Mouse (Mus musculus): ENCODE measurements around the gene Tns3. TPM values are rescaled to one million over a fixed set of nuclear protein-coding genes. Genes with fewer than 3 reads are reported as not detected.

Gene Tns3
- polyA plus RNA-seq, 1 experiment from 2014 or later = 6.7 TPM

DNA sequence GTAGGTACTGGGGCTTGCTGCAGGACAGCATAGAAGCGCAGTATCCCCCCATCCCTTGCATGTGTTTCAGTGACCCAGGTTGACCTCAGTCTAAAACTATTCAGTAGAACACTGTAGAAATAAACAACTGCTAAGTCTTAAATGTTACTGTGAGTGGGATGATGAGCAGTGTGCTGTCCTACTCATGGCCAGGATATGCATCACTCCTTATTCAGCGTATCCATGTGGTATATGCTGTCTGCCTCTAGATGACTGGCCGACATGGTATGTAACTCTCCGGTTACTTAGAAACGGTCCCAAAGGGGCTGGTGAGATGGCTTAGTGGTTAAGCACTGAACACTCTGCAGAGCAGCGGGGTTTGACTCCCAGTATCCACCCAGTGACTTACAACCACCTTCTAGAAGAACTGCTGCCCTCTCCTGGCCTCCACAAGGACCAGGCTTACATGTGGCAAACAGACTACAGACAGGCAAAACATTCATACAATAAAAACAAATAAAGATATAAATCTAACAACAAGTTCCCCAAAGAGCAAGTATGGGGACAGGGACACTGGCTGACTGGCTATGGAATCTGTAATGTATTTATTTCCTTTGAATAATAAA lies 212.6 kb downstream of the Tns3 start:
- Histone ChIP-seq H3K27ac (no peak overlapping the region), H3K9ac (no peak overlapping the region), H3K4me1 (0 out of 2 replicates have a peak, but pooled peaks cover under 1% of the 10 kb centered on the region), H3K9me3 (replicated peaks) (no peaks in the 10 kb centered on the region), H3K27me3 (replicated peaks) (no peaks in the 10 kb centered on the region), H3K4me3 (no peak overlapping the region), H3K4me2 (no peak overlapping the region), H3K36me3 (peaks cover 40% of the 10 kb centered on the region)
- no peak for ATAC-seq
- 79% methylated on average over 6 of the region's 6 CpGs for WGBS (ENCODE audit: insufficient replicate concordance)

DNA sequence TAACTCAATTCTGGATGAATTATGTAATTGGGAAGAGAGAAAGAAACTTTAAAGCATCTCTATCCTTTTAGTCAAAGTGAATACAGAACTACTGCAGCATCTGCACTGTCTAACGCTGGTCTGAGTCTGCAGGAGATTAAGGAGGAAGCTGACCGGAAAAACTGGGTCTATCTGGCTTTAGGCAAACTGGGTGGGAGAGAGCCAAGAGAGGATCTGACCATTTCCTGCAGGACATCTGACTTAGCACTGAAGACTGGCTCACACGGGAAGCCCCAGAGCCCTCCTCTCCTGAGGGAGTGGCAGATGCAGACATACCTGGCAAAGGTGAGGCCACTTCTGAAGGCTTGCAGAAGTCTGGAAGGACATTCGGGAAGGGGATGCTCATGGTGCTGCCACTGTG lies 213.8 kb downstream of the Tns3 start:
- Histone ChIP-seq H3K4me2 (no peak overlapping the region), H3K36me3 (peaks cover 40% of the 10 kb centered on the region), H3K9me3 (replicated peaks) (no peaks in the 10 kb centered on the region), H3K9ac (no peak overlapping the region), H3K27me3 (replicated peaks) (no peaks in the 10 kb centered on the region), H3K4me1 (no peaks in the 10 kb centered on the region), H3K27ac (no peak overlapping the region), H3K4me3 (no peak overlapping the region)
- ATAC-seq = no peak
- 58% methylated on average over 4 of the region's 4 CpGs for WGBS (ENCODE audit: insufficient replicate concordance)

GRCm38 (mm10) chr11:8445915-8446356 lies 218.4 kb downstream of the Tns3 start:
- no peak overlapping the region for H3K9ac ChIP-seq
- no peaks in the 10 kb centered on the region for H3K9me3 ChIP-seq (replicated peaks)
- no peak overlapping the region for H3K4me2 ChIP-seq
- no peak overlapping the region for H3K27ac ChIP-seq
- H3K4me1 ChIP-seq = no peaks in the 10 kb centered on the region
- no peaks in the 10 kb centered on the region for H3K27me3 ChIP-seq (replicated peaks)
- 62% methylated on average over 8 of the region's 8 CpGs for WGBS (ENCODE audit: insufficient replicate concordance)
- H3K36me3 ChIP-seq = peaks cover 45% of the 10 kb centered on the region
- H3K4me3 ChIP-seq = no peak overlapping the region
- ATAC-seq = no peak

DNA sequence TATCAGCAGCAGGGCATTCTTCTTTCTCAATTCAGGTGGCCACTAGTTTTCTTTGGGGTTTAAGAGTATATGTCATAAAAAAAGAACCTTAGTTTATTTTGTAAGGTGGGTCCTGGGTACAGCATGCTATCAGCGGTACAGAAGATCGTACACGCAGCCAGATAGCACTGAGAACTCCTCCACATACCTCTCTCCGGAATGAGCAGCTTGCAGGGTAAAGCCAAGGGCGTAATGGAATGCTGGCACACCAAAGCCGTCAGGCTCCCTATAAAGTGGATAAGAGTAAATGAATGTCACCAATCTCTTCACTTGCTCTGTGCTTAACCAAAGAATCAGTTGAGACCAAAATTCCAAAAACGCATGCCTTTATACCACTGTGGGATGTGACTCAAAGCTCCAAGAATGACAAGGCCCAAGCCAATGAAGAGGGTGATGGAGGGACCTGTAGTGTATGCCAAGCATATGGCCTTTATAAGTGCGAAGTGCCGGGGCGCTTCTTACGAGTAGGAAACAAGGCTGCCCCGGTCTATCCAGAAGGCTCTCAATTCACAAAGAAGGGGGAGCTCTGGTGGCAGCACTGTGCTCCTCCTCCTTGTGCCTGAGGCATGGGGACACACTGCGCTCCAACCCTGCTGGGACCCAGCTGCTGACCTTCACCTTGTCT lies 219.4 kb downstream of the Tns3 start:
- peaks cover 40% of the 10 kb centered on the region for H3K36me3 ChIP-seq

DNA sequence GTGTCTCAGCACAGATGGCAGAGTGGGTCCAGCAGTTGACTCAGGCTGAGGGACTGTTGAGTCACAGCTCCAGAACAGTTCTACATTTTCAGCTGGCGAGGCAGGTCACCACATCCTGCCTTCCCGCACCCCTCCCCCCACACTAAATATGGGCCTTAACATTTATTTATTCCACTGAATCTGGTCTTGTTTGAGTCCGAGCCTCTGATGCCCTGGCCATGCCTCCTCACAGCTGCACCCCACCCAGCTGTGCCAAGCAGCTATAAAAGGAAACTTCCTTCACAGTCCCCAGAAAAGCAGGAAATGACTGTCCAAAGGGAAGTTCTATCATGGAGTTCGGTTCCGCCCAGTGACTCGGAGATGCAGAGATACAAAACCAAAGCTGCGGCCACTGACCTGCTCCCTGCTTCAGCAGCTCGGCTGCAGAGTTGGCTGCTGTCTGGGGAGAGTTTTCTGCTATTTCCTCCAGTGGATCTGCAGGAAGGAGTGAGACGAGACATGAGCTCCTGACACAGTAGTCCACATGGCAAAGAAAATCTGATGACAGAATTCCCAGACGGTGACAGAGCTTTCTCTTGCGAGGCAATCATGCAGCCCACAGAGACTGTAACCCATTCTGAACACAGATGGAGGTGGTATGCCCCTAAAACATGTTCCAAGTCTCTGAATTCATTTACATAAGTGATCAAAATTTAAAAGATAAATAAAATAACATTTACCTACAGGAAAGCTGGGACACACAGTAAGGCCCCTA lies 220.6 kb downstream of the Tns3 start:
- H3K9me3 ChIP-seq (replicated peaks) = no peaks in the 10 kb centered on the region
- no peak overlapping the region for H3K4me2 ChIP-seq
- H3K9ac ChIP-seq = no peak overlapping the region
- no peak for ATAC-seq
- peaks cover 29% of the 10 kb centered on the region for H3K36me3 ChIP-seq
- H3K27ac ChIP-seq = no peak overlapping the region
- H3K4me1 ChIP-seq = no peaks in the 10 kb centered on the region
- H3K27me3 ChIP-seq (replicated peaks) = no peaks in the 10 kb centered on the region
- 43% methylated on average over 11 of the region's 11 CpGs for WGBS (ENCODE audit: insufficient replicate concordance)
- H3K4me3 ChIP-seq = no peak overlapping the region

More for the DNA sequence above, 219.4 kb downstream of the Tns3 start:
- Histone ChIP-seq H3K4me1 (no peaks in the 10 kb centered on the region), H3K4me2 (no peak overlapping the region), H3K4me3 (no peak overlapping the region), H3K27ac (no peak overlapping the region), H3K27me3 (replicated peaks) (no peaks in the 10 kb centered on the region), H3K9ac (no peak overlapping the region), H3K9me3 (replicated peaks) (no peaks in the 10 kb centered on the region)
- 77% methylated on average over 13 of the region's 13 CpGs for WGBS (ENCODE audit: insufficient replicate concordance)
- no peak for ATAC-seq

GRCm38 (mm10) chr11:8440706-8441105 lies 223.6 kb downstream of the Tns3 start:
- H3K27me3 ChIP-seq (replicated peaks) = no peaks in the 10 kb centered on the region
- H3K36me3 ChIP-seq = peaks cover 26% of the 10 kb centered on the region
- no peak for ATAC-seq
- WGBS (ENCODE audit: insufficient replicate concordance) = 78% methylated on average over 2 of the region's 2 CpGs
- no peak overlapping the region for H3K4me2 ChIP-seq
- H3K9ac ChIP-seq = no peak overlapping the region
- H3K27ac ChIP-seq = no peak overlapping the region
- H3K9me3 ChIP-seq (replicated peaks) = no peaks in the 10 kb centered on the region
- H3K4me1 ChIP-seq = no peaks in the 10 kb centered on the region
- no peak overlapping the region for H3K4me3 ChIP-seq

DNA sequence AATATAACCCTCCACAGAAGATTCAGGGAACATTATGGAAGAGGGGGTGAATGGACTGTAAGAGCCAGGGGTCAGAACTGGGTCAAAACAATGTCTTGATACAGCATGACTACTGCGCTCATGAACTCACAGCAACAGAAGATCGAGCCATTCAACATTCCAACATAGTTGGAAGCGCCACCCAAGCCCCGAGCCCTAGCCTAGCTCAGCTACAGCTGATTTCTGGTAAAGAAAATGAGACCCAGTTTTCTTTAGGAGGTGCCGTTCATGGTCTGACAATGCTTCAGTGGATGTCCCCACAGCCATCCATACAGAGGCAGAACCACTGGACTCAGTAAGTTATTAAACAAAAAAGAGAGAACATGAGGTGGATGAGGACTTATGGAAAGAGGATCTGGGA lies 224.1 kb downstream of the Tns3 start:
- WGBS (ENCODE audit: insufficient replicate concordance) = 72% methylated on average over 5 of the region's 5 CpGs
- Histone ChIP-seq H3K36me3 (peaks cover 28% of the 10 kb centered on the region), H3K9me3 (replicated peaks) (no peaks in the 10 kb centered on the region), H3K9ac (no peak overlapping the region), H3K4me3 (no peak overlapping the region), H3K27me3 (replicated peaks) (no peaks in the 10 kb centered on the region), H3K27ac (no peak overlapping the region), H3K4me2 (no peak overlapping the region), H3K4me1 (no peaks in the 10 kb centered on the region)
- no peak for ATAC-seq

DNA sequence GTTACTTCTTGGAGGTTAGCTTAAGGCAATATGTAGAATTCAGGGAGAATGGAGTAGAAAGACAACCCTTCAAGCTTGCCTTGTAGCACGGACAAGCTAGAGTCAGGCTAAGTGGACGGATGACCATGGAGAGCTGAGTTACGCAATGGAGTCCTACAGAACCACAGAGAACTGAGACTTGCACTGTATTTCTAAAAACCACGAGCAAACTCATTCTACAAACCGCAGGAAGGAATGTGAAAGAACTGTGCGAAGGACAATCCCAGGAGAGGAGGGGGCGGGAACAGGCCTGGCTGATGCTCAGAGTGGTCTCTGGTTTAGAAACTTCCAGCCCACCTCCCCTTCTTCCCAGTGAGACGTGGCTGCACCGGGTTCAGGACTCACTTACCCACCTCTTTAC lies 225.3 kb downstream of the Tns3 start:
- no peak overlapping the region for H3K27ac ChIP-seq
- no peaks in the 10 kb centered on the region for H3K27me3 ChIP-seq (replicated peaks)
- no peak overlapping the region for H3K4me2 ChIP-seq
- ATAC-seq = no peak
- no peak overlapping the region for H3K4me3 ChIP-seq
- 76% methylated on average over 9 of the region's 9 CpGs for WGBS (ENCODE audit: insufficient replicate concordance)
- no peaks in the 10 kb centered on the region for H3K9me3 ChIP-seq (replicated peaks)
- peaks cover 30% of the 10 kb centered on the region for H3K36me3 ChIP-seq
- H3K9ac ChIP-seq = no peak overlapping the region
- H3K4me1 ChIP-seq = no peaks in the 10 kb centered on the region

DNA sequence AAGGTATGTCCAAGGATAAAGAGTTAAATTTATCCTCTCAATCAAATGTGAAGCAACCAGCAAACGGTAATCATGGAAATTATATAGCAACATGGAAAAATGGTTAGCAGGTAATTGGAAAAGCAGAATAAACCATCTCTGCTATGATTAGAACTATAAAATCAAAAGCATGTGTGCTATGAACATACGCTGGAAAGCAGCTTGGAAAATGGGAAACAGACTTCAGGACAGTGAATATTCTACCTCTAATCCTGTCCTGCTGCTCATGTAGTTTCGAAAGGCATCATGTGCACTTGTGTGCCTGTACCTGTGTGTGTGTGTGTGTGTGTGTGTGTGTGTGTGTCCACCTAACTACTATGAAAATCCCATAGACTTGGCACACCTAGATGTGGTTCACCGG lies 226.1 kb downstream of the Tns3 start:
- peaks cover 30% of the 10 kb centered on the region for H3K36me3 ChIP-seq
- no peak overlapping the region for H3K4me3 ChIP-seq
- H3K4me1 ChIP-seq = no peaks in the 10 kb centered on the region
- H3K9me3 ChIP-seq (replicated peaks) = no peaks in the 10 kb centered on the region
- H3K9ac ChIP-seq = no peak overlapping the region
- no peaks in the 10 kb centered on the region for H3K27me3 ChIP-seq (replicated peaks)
- 79% methylated on average over 4 of the region's 4 CpGs for WGBS (ENCODE audit: insufficient replicate concordance)
- H3K4me2 ChIP-seq = no peak overlapping the region
- ATAC-seq = no peak
- no peak overlapping the region for H3K27ac ChIP-seq

DNA sequence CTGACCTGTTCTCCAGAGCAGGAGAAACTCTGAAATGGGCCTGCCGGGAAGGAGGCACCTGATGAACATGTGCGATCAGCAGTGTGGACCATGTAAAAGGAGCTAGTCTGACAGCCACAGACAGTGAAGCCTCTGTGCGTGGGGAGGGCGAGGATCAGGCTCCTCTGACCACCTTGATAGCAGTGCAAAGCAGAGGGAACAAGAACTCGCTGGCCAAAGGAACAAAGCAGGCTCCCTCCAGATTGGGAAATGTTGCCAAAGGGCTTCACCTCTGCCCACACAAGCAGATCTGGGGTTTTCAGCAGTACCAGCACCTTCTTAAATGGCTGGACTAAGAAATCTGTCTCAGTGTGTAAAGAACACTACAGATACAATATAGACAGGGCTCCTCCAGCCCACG lies 229.2 kb downstream of the Tns3 start:
- no peaks in the 10 kb centered on the region for H3K27me3 ChIP-seq (replicated peaks)
- 66% methylated on average over 6 of the region's 6 CpGs for WGBS (ENCODE audit: insufficient replicate concordance)
- no peaks in the 10 kb centered on the region for H3K9me3 ChIP-seq (replicated peaks)
- H3K9ac ChIP-seq = no peak overlapping the region
- H3K36me3 ChIP-seq = peaks cover 44% of the 10 kb centered on the region
- H3K4me2 ChIP-seq = no peak overlapping the region
- ATAC-seq = no peak
- no peak overlapping the region for H3K4me3 ChIP-seq
- no peak overlapping the region for H3K27ac ChIP-seq
- H3K4me1 ChIP-seq = no peaks in the 10 kb centered on the region

GRCm38 (mm10) chr11:8434366-8434765 lies 230.0 kb downstream of the Tns3 start:
- H3K9me3 ChIP-seq (replicated peaks) = no peaks in the 10 kb centered on the region
- H3K9ac ChIP-seq = no peak overlapping the region
- WGBS (ENCODE audit: insufficient replicate concordance) = 68% methylated on average over 6 of the region's 6 CpGs
- no peak overlapping the region for H3K4me3 ChIP-seq
- no peak overlapping the region for H3K4me2 ChIP-seq
- peaks cover 44% of the 10 kb centered on the region for H3K36me3 ChIP-seq
- no peak overlapping the region for H3K27ac ChIP-seq
- H3K27me3 ChIP-seq (replicated peaks) = no peaks in the 10 kb centered on the region
- no peaks in the 10 kb centered on the region for H3K4me1 ChIP-seq
- no peak for ATAC-seq

DNA sequence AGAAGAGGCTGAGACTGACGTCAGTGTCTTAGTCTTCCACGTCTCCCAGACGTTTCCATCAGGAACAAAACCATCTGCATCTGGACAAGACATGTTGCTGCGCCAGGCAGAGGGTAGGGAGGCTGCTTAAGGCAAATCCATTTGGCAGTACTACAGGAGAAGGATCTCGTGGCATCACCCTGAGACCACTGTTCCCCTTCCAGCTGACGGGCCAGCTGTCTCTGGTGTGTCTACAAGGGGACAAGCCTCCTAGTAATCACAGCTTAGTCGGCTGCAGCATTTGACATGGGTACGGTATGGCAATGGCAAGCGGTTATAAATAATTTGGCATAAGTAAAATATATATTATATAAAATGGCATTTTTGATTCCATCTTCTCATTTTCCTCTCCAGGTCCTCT lies 230.9 kb downstream of the Tns3 start:
- ATAC-seq = no peak
- Histone ChIP-seq H3K4me2 (no peak overlapping the region), H3K27me3 (replicated peaks) (no peaks in the 10 kb centered on the region), H3K4me1 (no peaks in the 10 kb centered on the region), H3K36me3 (peaks cover 44% of the 10 kb centered on the region), H3K4me3 (no peak overlapping the region), H3K9me3 (replicated peaks) (no peaks in the 10 kb centered on the region), H3K9ac (no peak overlapping the region), H3K27ac (no peak overlapping the region)
- 74% methylated on average over 9 of the region's 9 CpGs for WGBS (ENCODE audit: insufficient replicate concordance)
